In genomic region chr17:27768817-27769542, GRCm38 (mm10) we compare ENCODE assay signal across 9 mouse cellular contexts. TPM values are rescaled to one million over a fixed set of nuclear protein-coding genes. Genes with fewer than 3 reads are reported as not detected.
DNase-seq lines count a peak whose midpoint lies in the region; ATAC-seq lines count a peak whose summit lies in the region.
"Had no signal": no experiment of that assay in that cellular context is flagged by ENCODE, and none has a peak within 500 bp of the region (broad histone marks: within the 10 kb centered on the region; RNA-seq: fewer than 3 reads in every experiment).

No protein-coding gene starts in this region.

- ATAC-seq in heart, embryonic 11.5 days (replicated peaks; ENCODE audit: insufficient number of reproducible peaks, low FRiP score, low TSS enrichment), result no peak
- peak; percentile 56; the same call in 1 of the 2 replicates for ATAC-seq in liver, embryonic 11.5 days (replicated peaks; ENCODE audit: low FRiP score)
- ATAC-seq in stomach, embryonic 15.5 days (ENCODE audit: insufficient read depth, low FRiP score, low read depth), result peak; percentile 54; the same call in 1 of the 2 replicates

- H3K9me3 ChIP-seq in heart, embryonic 11.5 days (replicated peaks; ENCODE audit: control insufficient read depth, low read length), result no peaks in the 10 kb centered on the region
- H3K9me3 ChIP-seq in liver, embryonic 11.5 days (ENCODE audit: control insufficient read depth, low read length), result peaks cover 6% of the 10 kb centered on the region
- no peaks in the 10 kb centered on the region for H3K9me3 ChIP-seq in stomach, embryonic 15.5 days

- no peaks in the 10 kb centered on the region for H3K4me1 ChIP-seq in heart, embryonic 11.5 days (ENCODE audit: control insufficient read depth, insufficient read depth, low read length)
- H3K4me1 ChIP-seq in liver, embryonic 11.5 days (replicated peaks; ENCODE audit: control insufficient read depth, insufficient read depth, low read length), result peaks cover 6% of the 10 kb centered on the region
- H3K4me1 ChIP-seq in stomach, embryonic 15.5 days, result no peaks in the 10 kb centered on the region

- no peak overlapping the region for H3K27ac ChIP-seq in heart, embryonic 11.5 days (ENCODE audit: low read depth, low read length)
- H3K27ac ChIP-seq in liver, embryonic 11.5 days (ENCODE audit: low read depth, low read length), result no peak overlapping the region
- 0 out of 2 replicates have a peak overlapping the region, but pooled peaks have one; percentile 11 for H3K27ac ChIP-seq in stomach, embryonic 15.5 days

- 68% methylated on average over 8 of the region's 8 CpGs for WGBS in heart, embryonic 11.5 days (ENCODE audit: insufficient replicate concordance)
- 63% methylated on average over 8 of the region's 8 CpGs for whole genome bisulfite sequencing in liver, embryonic 11.5 days
- WGBS in stomach, embryonic 15.5 days, result 65% methylated on average over 8 of the region's 8 CpGs

- no peak overlapping the region for H3K4me3 ChIP-seq in heart, embryonic 11.5 days (ENCODE audit: low read depth, low read length)
- H3K4me3 ChIP-seq in liver, embryonic 11.5 days (ENCODE audit: low read depth, low read length), result no peak overlapping the region
- no peak overlapping the region for H3K4me3 ChIP-seq in stomach, embryonic 15.5 days (replicated peaks)
- H3K4me3 ChIP-seq: myocyte had no signal

- H3K36me3 ChIP-seq in heart, embryonic 11.5 days (ENCODE audit: control insufficient read depth, insufficient read depth, low read length), result peaks cover 14% of the 10 kb centered on the region
- peaks cover 37% of the 10 kb centered on the region for H3K36me3 ChIP-seq in liver, embryonic 11.5 days (ENCODE audit: control insufficient read depth, insufficient read depth, low read length)
- H3K36me3 ChIP-seq in stomach, embryonic 15.5 days, result peaks cover 25% of the 10 kb centered on the region

- H3K9ac ChIP-seq in heart, embryonic 11.5 days (ENCODE audit: low read depth, low read length), result no peak overlapping the region
- no peak overlapping the region for H3K9ac ChIP-seq in liver, embryonic 11.5 days (ENCODE audit: low read depth, low read length)
- H3K9ac ChIP-seq in stomach, embryonic 15.5 days, result no peak overlapping the region

- no peak overlapping the region for H3K4me2 ChIP-seq in heart, embryonic 11.5 days
- H3K4me2 ChIP-seq in liver, embryonic 11.5 days, result no peak overlapping the region
- H3K4me2 ChIP-seq in stomach, embryonic 15.5 days, result no peak overlapping the region

- peak; percentile 16 for DNase-seq in heart, adult 8-10 months (ENCODE audit: low spot score)
- peak; percentile 81 for DNase-seq in cerebellum, adult 9-11 months
- DNase-seq in frontal cortex, postnatal 36 days (ENCODE audit: low spot score in 2 of 2), result peak; percentile 66 to 76
- DNase-seq in kidney, adult 18-20 months, result peak; percentile 71
- DNase-seq in liver, embryonic 11.5 days (ENCODE audit: low spot score), result peak; percentile 61
- DNase-seq in naive thymus-derived CD4-positive, alpha-beta T cell, adult 2 months (ENCODE audit: low read depth), result peak; percentile 75

- H3K27me3 ChIP-seq in heart, embryonic 11.5 days (ENCODE audit: control insufficient read depth, insufficient read depth, low read length), result no peaks in the 10 kb centered on the region
- H3K27me3 ChIP-seq in liver, embryonic 11.5 days (replicated peaks; ENCODE audit: control insufficient read depth, insufficient read depth, low read length), result no peaks in the 10 kb centered on the region
- no peaks in the 10 kb centered on the region for H3K27me3 ChIP-seq in stomach, embryonic 15.5 days (replicated peaks)

RNA-seq across cellular contexts. Expression of gene Spdef, which starts 40.2 kb away (rescaled TPM):
- total RNA-seq in heart, adult 8-10 months (2022), result not detected
- 0.25 and 0.26 TPM in 2 replicates for polyA plus RNA-seq in heart, embryonic 11.5 days (2014; fragmentation: Nextera tagmentation; extraction: Ambion mirVana)
- 0.32 TPM in 1 of 2 replicates, not detected in the other for polyA plus RNA-seq in liver, embryonic 11.5 days (2014; fragmentation: Nextera tagmentation; extraction: Ambion mirVana)
- polyA plus RNA-seq in stomach, embryonic 15.5 days (2015; fragmentation: Nextera tagmentation; extraction: Ambion mirVana), result 18.9 and 22.8 TPM in 2 replicates

RNA-seq across cellular contexts. Expression of gene D17Wsu92e, which starts 51.5 kb away (rescaled TPM):
- 100 to 1,000 TPM; 150 to 171 (median 156) TPM for total RNA-seq in heart, adult 8-10 months (2022)
- polyA plus RNA-seq in heart, embryonic 11.5 days (2014; fragmentation: Nextera tagmentation; extraction: Ambion mirVana), result 11.8 and 12.5 TPM in 2 replicates
- 19.2 and 22.7 TPM in 2 replicates for polyA plus RNA-seq in liver, embryonic 11.5 days (2014; fragmentation: Nextera tagmentation; extraction: Ambion mirVana)
- polyA plus RNA-seq in stomach, embryonic 15.5 days (2015; fragmentation: Nextera tagmentation; extraction: Ambion mirVana), result 20.0 and 23.1 TPM in 2 replicates

Comparison
In these comparisons a context has a peak if more than half of its experiments do, and no peak if none do; other contexts are left out.
1. DNase-seq: peak in every context shown above with its lines; median percentile 81 in cerebellum, adult 9-11 months; 75 in naive thymus-derived CD4-positive, alpha-beta T cell, adult 2 months; 71 in frontal cortex, postnatal 36 days; 71 in kidney, adult 18-20 months; 61 in liver, embryonic 11.5 days; 16 in heart, adult 8-10 months.
2. RNA of gene Spdef, which starts 40.2 kb away (polyA plus RNA-seq): 18.9 to 22.8 TPM in stomach, embryonic 15.5 days; 0.25 to 0.26 TPM in heart, embryonic 11.5 days and 0.32 TPM in liver, embryonic 11.5 days; every median in the first group is over 10 times any median in the second.